Mouse (Mus musculus) liver, embryonic 13.5 days (tissue): ENCODE results near the gene Gm3460. TPM values are rescaled to one million over a fixed set of nuclear protein-coding genes. Genes with fewer than 3 reads are reported as not detected.
"Not testable (repeated sequence)": the region's sequence is repeated elsewhere in the genome, so short reads cannot be mapped to it uniquely, and the experiment has no call there.

Experiments used
- ATAC-seq: fragments of 200-750 bp; cut with Nextera tagmentation; 2 replicates; pipeline ENCODE4 v1.8.0; 2017; ENCODE audit warnings: low read depth, mild to moderate bottlenecking, moderate number of reproducible peaks, moderate library complexity
- DNase-seq: peaks from one replicate; pipeline ENCODE4 v3.0.0; 2022
- H3K27ac ChIP-seq: fragments of 300-500 bp; sonication (generic); 2 replicates; pipeline ENCODE4 v1.5.1; 2015; ENCODE audit warnings: moderate library complexity, mild to moderate bottlenecking, inconsistent platforms
- H3K27me3 ChIP-seq: fragments of 300-500 bp; sonication (generic); 2 replicates; pipeline ENCODE4 v1.6.1; 2015; ENCODE audit warnings: mild to moderate bottlenecking, inconsistent platforms
- H3K36me3 ChIP-seq: fragments of 300-500 bp; sonication (generic); 2 replicates; pipeline ENCODE4 v1.6.1; 2015; ENCODE audit warnings: mild to moderate bottlenecking, inconsistent platforms
- H3K4me1 ChIP-seq: fragments of 300-500 bp; sonication (generic); replicated peaks from 2 replicates; pipeline ENCODE4 v1.6.1; 2015; ENCODE audit warnings: inconsistent platforms
- H3K4me2 ChIP-seq: fragments of 300-500 bp; sonication (generic); 2 replicates; pipeline ENCODE4 v1.6.1; 2015; ENCODE audit warnings: inconsistent platforms, mild to moderate bottlenecking, moderate library complexity
- H3K4me3 ChIP-seq: fragments of 300-500 bp; sonication (generic); replicated peaks from 2 replicates; pipeline ENCODE4 v1.5.1; 2015; ENCODE audit warnings: mild to moderate bottlenecking, inconsistent platforms
- H3K9ac ChIP-seq: fragments of 300-500 bp; sonication (generic); 2 replicates; pipeline ENCODE4 v1.6.1; 2015; ENCODE audit warnings: mild to moderate bottlenecking, inconsistent platforms
- H3K9me3 ChIP-seq: fragments of 300-500 bp; sonication (generic); replicated peaks from 2 replicates; pipeline ENCODE4 v1.6.1; 2016; ENCODE audit warnings: inconsistent platforms
- WGBS: fragments of 180-500 bp; shearing (Covaris S2); methylation state at CpG from one replicate; pipeline ENCODE4 v1.1.7; 2015; ENCODE audit not compliant: insufficient replicate concordance; 5-methylcytosine and 5-hydroxymethylcytosine counted together
- polyA plus RNA-seq: library from polyadenylated mRNA; unstranded; fragments of >200 nt; fragmentation: Nextera tagmentation; extraction: Ambion mirVana; gene quantifications from 2 replicates; pipeline ENCODE4 v1.2.1, GENCODE M21; 2015

The Gm3460 gene
- not detected in 2 replicates for polyA plus RNA-seq

- not testable (repeated sequence) for H3K4me2 ChIP-seq, H3K4me3 ChIP-seq, H3K9me3 ChIP-seq, DNase-seq, H3K9ac ChIP-seq, H3K4me1 ChIP-seq, H3K36me3 ChIP-seq, H3K27me3 ChIP-seq, ATAC-seq, H3K27ac ChIP-seq
- 47% methylated on average over 1 of the region's 2 CpGs for WGBS
Observed at GRCm38 (mm10) chr14:6622318-6622717, at the start of gene Gm3460. Gene Gm3460, minus strand, starts transcription at chr14:6622418.

- not testable (repeated sequence) for H3K36me3 ChIP-seq, H3K27me3 ChIP-seq, DNase-seq, ATAC-seq, H3K4me3 ChIP-seq, H3K9ac ChIP-seq, H3K4me2 ChIP-seq, H3K9me3 ChIP-seq, H3K4me1 ChIP-seq, H3K27ac ChIP-seq
- WGBS = no CpG with 5 or more reads among the region's 1 CpGs
Observed at GRCm38 (mm10) chr14:6606436-6606835, 15.8 kb downstream of the Gm3460 start.

DNA sequence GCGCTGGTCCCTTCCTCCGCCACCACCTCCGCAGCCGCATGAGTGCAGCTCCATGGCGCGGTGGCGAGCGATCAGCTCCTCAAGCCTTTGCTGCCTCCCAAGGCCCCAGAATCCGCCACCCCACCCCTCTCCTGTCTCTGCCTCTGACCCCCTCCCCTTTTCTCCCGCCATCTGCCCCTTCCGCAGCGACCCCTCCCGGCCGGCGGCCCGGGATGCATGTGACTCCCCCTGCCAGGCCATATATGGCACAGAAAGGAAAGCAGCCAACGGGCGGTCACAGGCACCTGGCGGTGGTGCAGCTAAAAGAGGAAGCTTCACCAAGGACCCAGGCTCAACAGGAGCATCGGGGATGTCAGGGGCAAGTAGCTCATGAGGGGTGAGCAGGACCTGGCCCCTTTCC lies 17.2 kb downstream of the Gm3460 start:
- not testable (repeated sequence) for ATAC-seq, H3K36me3 ChIP-seq, H3K9me3 ChIP-seq, H3K27me3 ChIP-seq, DNase-seq, H3K9ac ChIP-seq, H3K4me1 ChIP-seq, H3K27ac ChIP-seq, H3K4me3 ChIP-seq
- peak overlapping the region; percentile 36 for H3K4me2 ChIP-seq
- WGBS = 10% methylated on average over 18 of the region's 20 CpGs

GRCm38 (mm10) chr14:6604551-6604950 lies 17.7 kb downstream of the Gm3460 start:
- H3K9ac ChIP-seq, H3K27me3 ChIP-seq, H3K9me3 ChIP-seq, ATAC-seq, DNase-seq, H3K4me3 ChIP-seq, H3K36me3 ChIP-seq, H3K27ac ChIP-seq, H3K4me1 ChIP-seq: not testable (repeated sequence)
- H3K4me2 ChIP-seq = peak overlapping the region; percentile 36
- 7% methylated on average over 17 of the region's 20 CpGs for WGBS

- H3K9ac ChIP-seq, H3K27ac ChIP-seq, ATAC-seq, H3K4me2 ChIP-seq, H3K27me3 ChIP-seq, H3K9me3 ChIP-seq, H3K4me3 ChIP-seq, H3K36me3 ChIP-seq, H3K4me1 ChIP-seq, DNase-seq: not testable (repeated sequence)
- WGBS = 22% methylated on average over 1 of the region's 2 CpGs
Observed at GRCm38 (mm10) chr14:6590513-6590912, 31.7 kb downstream of the Gm3460 start, which contains the start of gene Gm3629. Gene Gm3629, minus strand, starts transcription at chr14:6590613.

Other genes starting within 250 kb of the Gm3460 start
- gene Gm16440, start 232.1 kb downstream of the Gm3460 start, polyA plus RNA-seq = not detected in 2 replicates
- gene Gm3591, start 209.9 kb downstream of the Gm3460 start, polyA plus RNA-seq = not detected in 2 replicates
- gene Gm3594, start 177.8 kb downstream of the Gm3460 start, polyA plus RNA-seq = not detected in 2 replicates
- not detected in 2 replicates for gene Gm8356, start 85.1 kb downstream of the Gm3460 start, polyA plus RNA-seq
- not detected in 2 replicates for gene Gm3629, start 31.8 kb downstream of the Gm3460 start, polyA plus RNA-seq
- not detected in 2 replicates for gene Gm10251, start 61.8 kb upstream of the Gm3460 start, polyA plus RNA-seq
- not detected in 2 replicates for gene Gm8050, start 97.8 kb upstream of the Gm3460 start, polyA plus RNA-seq
- 0.13 and 0.24 TPM in 2 replicates for gene Gm3636, start 119.9 kb upstream of the Gm3460 start, polyA plus RNA-seq
- not detected in 2 replicates for gene Gm8362, start 152.0 kb upstream of the Gm3460 start, polyA plus RNA-seq
- not detected in 2 replicates for gene Gm3642, start 217.9 kb upstream of the Gm3460 start, polyA plus RNA-seq